Mouse (Mus musculus): Measurements from ENCODE around the gene Kcnh1. TPM values are rescaled to one million over a fixed set of nuclear protein-coding genes. Genes with fewer than 3 reads are reported as not detected.

Kcnh1 gene
- polyA plus RNA-seq, 1 experiment: 0.27 TPM

- no peaks in the 10 kb centered on the region for H3K4me1 ChIP-seq (ENCODE audit: control insufficient read depth, insufficient read depth, low read length)
- H3K4me3 ChIP-seq (ENCODE audit: low read depth, low read length): no peak overlapping the region
- TF ChIP-seq CTCF (IDR thresholded peaks at IDR 0.05; ENCODE audit: low read depth, low read length): no peak
- no peak for TF ChIP-seq POLR2A (IDR thresholded peaks at IDR 0.05; ENCODE audit: insufficient read depth, low read length)
- TF ChIP-seq EP300 (IDR thresholded peaks at IDR 0.05; ENCODE audit: insufficient read depth, low read depth, low read length): no peak
- H3K27me3 ChIP-seq (ENCODE audit: control insufficient read depth, insufficient read depth, low read length, poor library complexity, severe bottlenecking): no peaks in the 10 kb centered on the region
- no peaks in the 10 kb centered on the region for H3K36me3 ChIP-seq (ENCODE audit: control insufficient read depth, insufficient read depth, low read length, poor library complexity, severe bottlenecking)
- H3K27ac ChIP-seq (ENCODE audit: insufficient read depth, low read length): no peak overlapping the region
- H3K9ac ChIP-seq (ENCODE audit: low read depth, poor library complexity, severe bottlenecking): no peak overlapping the region
- no peaks in the 10 kb centered on the region for H3K9me3 ChIP-seq (replicated peaks; ENCODE audit: control insufficient read depth, insufficient read depth, low read length, poor library complexity, severe bottlenecking)
Observed at GRCm38 (mm10) chr1:192202936-192203335, 12.4 kb downstream of the Kcnh1 start.

- H3K9ac ChIP-seq (ENCODE audit: low read depth, poor library complexity, severe bottlenecking): no peak overlapping the region
- no peaks in the 10 kb centered on the region for H3K36me3 ChIP-seq (ENCODE audit: control insufficient read depth, insufficient read depth, low read length, poor library complexity, severe bottlenecking)
- no peaks in the 10 kb centered on the region for H3K4me1 ChIP-seq (ENCODE audit: control insufficient read depth, insufficient read depth, low read length)
- no peak overlapping the region for H3K27ac ChIP-seq (ENCODE audit: insufficient read depth, low read length)
- H3K9me3 ChIP-seq (replicated peaks; ENCODE audit: control insufficient read depth, insufficient read depth, low read length, poor library complexity, severe bottlenecking): no peaks in the 10 kb centered on the region
- TF ChIP-seq CTCF (IDR thresholded peaks at IDR 0.05; ENCODE audit: low read depth, low read length) (no peak), EP300 (IDR thresholded peaks at IDR 0.05; ENCODE audit: insufficient read depth, low read depth, low read length) (no peak), POLR2A (IDR thresholded peaks at IDR 0.05; ENCODE audit: insufficient read depth, low read length) (no peak)
- H3K27me3 ChIP-seq (ENCODE audit: control insufficient read depth, insufficient read depth, low read length, poor library complexity, severe bottlenecking): no peaks in the 10 kb centered on the region
- no peak overlapping the region for H3K4me3 ChIP-seq (ENCODE audit: low read depth, low read length)
Observed at GRCm38 (mm10) chr1:192207956-192208355, 17.4 kb downstream of the Kcnh1 start.

GRCm38 (mm10) chr1:192212448-192212847 lies 21.9 kb downstream of the Kcnh1 start:
- Histone ChIP-seq H3K36me3 (ENCODE audit: control insufficient read depth, insufficient read depth, low read length, poor library complexity, severe bottlenecking) (no peaks in the 10 kb centered on the region), H3K4me1 (ENCODE audit: control insufficient read depth, insufficient read depth, low read length) (no peaks in the 10 kb centered on the region), H3K27me3 (ENCODE audit: control insufficient read depth, insufficient read depth, low read length, poor library complexity, severe bottlenecking) (no peaks in the 10 kb centered on the region), H3K9me3 (replicated peaks; ENCODE audit: control insufficient read depth, insufficient read depth, low read length, poor library complexity, severe bottlenecking) (no peaks in the 10 kb centered on the region), H3K27ac (ENCODE audit: insufficient read depth, low read length) (no peak overlapping the region), H3K9ac (ENCODE audit: low read depth, poor library complexity, severe bottlenecking) (no peak overlapping the region), H3K4me3 (ENCODE audit: low read depth, low read length) (no peak overlapping the region)
- TF ChIP-seq EP300 (IDR thresholded peaks at IDR 0.05; ENCODE audit: insufficient read depth, low read depth, low read length): no peak
- TF ChIP-seq CTCF (IDR thresholded peaks at IDR 0.05; ENCODE audit: low read depth, low read length): no peak
- no peak for TF ChIP-seq POLR2A (IDR thresholded peaks at IDR 0.05; ENCODE audit: insufficient read depth, low read length)

GRCm38 (mm10) chr1:192214666-192215065 lies 24.1 kb downstream of the Kcnh1 start:
- Histone ChIP-seq H3K9me3 (replicated peaks; ENCODE audit: control insufficient read depth, insufficient read depth, low read length, poor library complexity, severe bottlenecking) (no peaks in the 10 kb centered on the region), H3K27me3 (ENCODE audit: control insufficient read depth, insufficient read depth, low read length, poor library complexity, severe bottlenecking) (no peaks in the 10 kb centered on the region), H3K36me3 (ENCODE audit: control insufficient read depth, insufficient read depth, low read length, poor library complexity, severe bottlenecking) (no peaks in the 10 kb centered on the region), H3K4me3 (ENCODE audit: low read depth, low read length) (no peak overlapping the region), H3K9ac (ENCODE audit: low read depth, poor library complexity, severe bottlenecking) (no peak overlapping the region), H3K4me1 (ENCODE audit: control insufficient read depth, insufficient read depth, low read length) (no peaks in the 10 kb centered on the region), H3K27ac (ENCODE audit: insufficient read depth, low read length) (no peak overlapping the region)
- TF ChIP-seq EP300 (IDR thresholded peaks at IDR 0.05; ENCODE audit: insufficient read depth, low read depth, low read length) (no peak), CTCF (IDR thresholded peaks at IDR 0.05; ENCODE audit: low read depth, low read length) (no peak), POLR2A (IDR thresholded peaks at IDR 0.05; ENCODE audit: insufficient read depth, low read length) (no peak)

- no peaks in the 10 kb centered on the region for H3K9me3 ChIP-seq (replicated peaks; ENCODE audit: control insufficient read depth, insufficient read depth, low read length, poor library complexity, severe bottlenecking)
- no peak overlapping the region for H3K27ac ChIP-seq (ENCODE audit: insufficient read depth, low read length)
- TF ChIP-seq EP300 (IDR thresholded peaks at IDR 0.05; ENCODE audit: insufficient read depth, low read depth, low read length): no peak
- no peak for TF ChIP-seq CTCF (IDR thresholded peaks at IDR 0.05; ENCODE audit: low read depth, low read length)
- TF ChIP-seq POLR2A (IDR thresholded peaks at IDR 0.05; ENCODE audit: insufficient read depth, low read length): no peak
- H3K4me1 ChIP-seq (ENCODE audit: control insufficient read depth, insufficient read depth, low read length): no peaks in the 10 kb centered on the region
- no peak overlapping the region for H3K9ac ChIP-seq (ENCODE audit: low read depth, poor library complexity, severe bottlenecking)
- no peaks in the 10 kb centered on the region for H3K27me3 ChIP-seq (ENCODE audit: control insufficient read depth, insufficient read depth, low read length, poor library complexity, severe bottlenecking)
- no peaks in the 10 kb centered on the region for H3K36me3 ChIP-seq (ENCODE audit: control insufficient read depth, insufficient read depth, low read length, poor library complexity, severe bottlenecking)
- H3K4me3 ChIP-seq (ENCODE audit: low read depth, low read length): no peak overlapping the region
Observed at GRCm38 (mm10) chr1:192220156-192220555, 29.6 kb downstream of the Kcnh1 start.

- no peaks in the 10 kb centered on the region for H3K36me3 ChIP-seq (ENCODE audit: control insufficient read depth, insufficient read depth, low read length, poor library complexity, severe bottlenecking)
- no peak overlapping the region for H3K27ac ChIP-seq (ENCODE audit: insufficient read depth, low read length)
- TF ChIP-seq POLR2A (IDR thresholded peaks at IDR 0.05; ENCODE audit: insufficient read depth, low read length) (no peak), CTCF (IDR thresholded peaks at IDR 0.05; ENCODE audit: low read depth, low read length) (no peak), EP300 (IDR thresholded peaks at IDR 0.05; ENCODE audit: insufficient read depth, low read depth, low read length) (no peak)
- no peaks in the 10 kb centered on the region for H3K9me3 ChIP-seq (replicated peaks; ENCODE audit: control insufficient read depth, insufficient read depth, low read length, poor library complexity, severe bottlenecking)
- H3K9ac ChIP-seq (ENCODE audit: low read depth, poor library complexity, severe bottlenecking): no peak overlapping the region
- H3K4me1 ChIP-seq (ENCODE audit: control insufficient read depth, insufficient read depth, low read length): no peaks in the 10 kb centered on the region
- no peaks in the 10 kb centered on the region for H3K27me3 ChIP-seq (ENCODE audit: control insufficient read depth, insufficient read depth, low read length, poor library complexity, severe bottlenecking)
- no peak overlapping the region for H3K4me3 ChIP-seq (ENCODE audit: low read depth, low read length)
Observed at GRCm38 (mm10) chr1:192224161-192224560, 33.6 kb downstream of the Kcnh1 start.

Measured in ES-Bruce4 (cell line).